In genomic region chr15:85037343-85037690, GRCm38 (mm10) we compare ENCODE assay signal across 8 mouse cellular contexts. TPM values are rescaled to one million over a fixed set of nuclear protein-coding genes. Genes with fewer than 3 reads are reported as not detected.
DNase-seq lines count a peak whose midpoint lies in the region; ATAC-seq and TF ChIP-seq lines count a peak whose summit lies in the region.

No protein-coding gene starts in this region.

- WGBS in cerebellum, adult 2 months: under 1% methylated on average over 8 of the region's 8 CpGs
- WGBS in spleen, adult 2 months: 3% methylated on average over 8 of the region's 8 CpGs
- 5% methylated on average over 8 of the region's 8 CpGs for WGBS in limb, embryonic 14.5 days
- 3% methylated on average over 8 of the region's 8 CpGs for WGBS in stomach, embryonic 16.5 days

- H3K9ac ChIP-seq in limb, embryonic 14.5 days (ENCODE audit: low read depth, low read length, severe bottlenecking): peak overlapping the region; percentile 73
- peak overlapping the region; percentile 85 for H3K9ac ChIP-seq in stomach, embryonic 16.5 days (ENCODE audit: low read length)

- TF ChIP-seq POLR2A in cerebellum, adult 2 months (IDR thresholded peaks at IDR 0.05; ENCODE audit: borderline replicate concordance, insufficient read depth, low read length): no peak
- no peak for TF ChIP-seq POLR2A in spleen, adult 2 months (IDR thresholded peaks at IDR 0.05; ENCODE audit: low read depth, low read length)
- TF ChIP-seq POLR2A in limb, embryonic 14.5 days (IDR thresholded peaks at IDR 0.05; ENCODE audit: borderline replicate concordance, extremely low read depth, insufficient read depth, insufficient read length): no peak

- no peak for TF ChIP-seq CTCF in cerebellum, adult 2 months (IDR thresholded peaks at IDR 0.05; ENCODE audit: borderline replicate concordance, insufficient read depth, low read depth, low read length)
- no peak for TF ChIP-seq CTCF in spleen, adult 2 months (IDR thresholded peaks at IDR 0.05; ENCODE audit: extremely low read depth, insufficient read depth, insufficient read length, insufficient replicate concordance)

- peak overlapping the region; percentile 68 for H3K4me2 ChIP-seq in limb, embryonic 14.5 days (replicated peaks; ENCODE audit: low read depth, low read length, severe bottlenecking)
- peak overlapping the region; percentile 81 for H3K4me2 ChIP-seq in stomach, embryonic 16.5 days (ENCODE audit: low read depth, low read length)

- H3K4me1 ChIP-seq in cerebellum, adult 2 months (ENCODE audit: control insufficient read depth, insufficient read depth, low read length): peaks cover 5% of the 10 kb centered on the region; the same call in 1 of the 2 replicates
- H3K4me1 ChIP-seq in spleen, adult 2 months (ENCODE audit: control insufficient read depth, insufficient read depth, insufficient read length): peaks cover 12% of the 10 kb centered on the region; the same call in 1 of the 2 replicates
- peaks cover 18% of the 10 kb centered on the region for H3K4me1 ChIP-seq in limb, embryonic 14.5 days (ENCODE audit: control insufficient read depth, insufficient read depth, low read length)
- peaks cover 41% of the 10 kb centered on the region for H3K4me1 ChIP-seq in stomach, embryonic 16.5 days (ENCODE audit: control insufficient read depth, insufficient read depth, low read length)

- DNase-seq in cerebellum, adult 2 months: no peak
- no peak for DNase-seq in cerebellum, postnatal 25 days
- DNase-seq in spleen, adult 2 months (ENCODE audit: low read depth in 1 of 2, low spot score in 2 of 2): no peak
- DNase-seq in spleen, postnatal 36 days (ENCODE audit: low spot score in 2 of 2): no peak
- DNase-seq in limb, embryonic 14.5 days (ENCODE audit: low spot score): no peak
- DNase-seq in Muller cell, postnatal 12 days (ENCODE audit: inconsistent ontology term): no peak
- DNase-seq in left cerebral cortex, adult 11 months (ENCODE audit: low spot score): no peak

- peak overlapping the region; percentile 64 for H3K4me3 ChIP-seq in cerebellum, adult 2 months (replicated peaks; ENCODE audit: insufficient read depth, low read depth, low read length)
- H3K4me3 ChIP-seq in spleen, adult 2 months (ENCODE audit: extremely low read depth, insufficient read depth, insufficient read length): peak overlapping the region; percentile 68
- peak overlapping the region; percentile 74 for H3K4me3 ChIP-seq in limb, embryonic 14.5 days (replicated peaks; ENCODE audit: low read length)
- peak overlapping the region; percentile 69 for H3K4me3 ChIP-seq in stomach, embryonic 16.5 days (replicated peaks; ENCODE audit: low read length)

- H3K27ac ChIP-seq in cerebellum, adult 2 months (ENCODE audit: insufficient read depth, low read length): no peak overlapping the region
- peak overlapping the region; percentile 45 for H3K27ac ChIP-seq in spleen, adult 2 months (ENCODE audit: insufficient read depth, low read length)
- no peak overlapping the region for H3K27ac ChIP-seq in limb, embryonic 14.5 days (replicated peaks; ENCODE audit: low read depth, low read length)
- H3K27ac ChIP-seq in stomach, embryonic 16.5 days (ENCODE audit: low read length): peak overlapping the region; percentile 14; the same call in 1 of the 2 replicates

- H3K27me3 ChIP-seq in cerebellum, adult 2 months (ENCODE audit: control insufficient read depth, insufficient read depth, low read length): no peaks in the 10 kb centered on the region
- no peaks in the 10 kb centered on the region for H3K27me3 ChIP-seq in spleen, adult 2 months (ENCODE audit: control insufficient read depth, insufficient read depth, low read length)
- H3K27me3 ChIP-seq in limb, embryonic 14.5 days (ENCODE audit: control insufficient read depth, insufficient read depth, low read length): no peaks in the 10 kb centered on the region
- no peaks in the 10 kb centered on the region for H3K27me3 ChIP-seq in stomach, embryonic 16.5 days (ENCODE audit: control insufficient read depth, insufficient read depth, low read length)

- H3K9me3 ChIP-seq in limb, embryonic 14.5 days (ENCODE audit: control insufficient read depth, low read length): no peaks in the 10 kb centered on the region
- H3K9me3 ChIP-seq in stomach, embryonic 16.5 days (replicated peaks; ENCODE audit: control insufficient read depth, low read length): no peaks in the 10 kb centered on the region

- ATAC-seq in limb, embryonic 14.5 days (ENCODE audit: low FRiP score, low read depth): peak; percentile 19; the same call in 1 of the 2 replicates
- ATAC-seq in stomach, embryonic 16.5 days (ENCODE audit: insufficient read depth, low FRiP score): no peak

- H3K36me3 ChIP-seq in spleen, adult 2 months (ENCODE audit: control insufficient read depth, insufficient read depth, low read length): no peaks in the 10 kb centered on the region
- no peaks in the 10 kb centered on the region for H3K36me3 ChIP-seq in limb, embryonic 14.5 days (ENCODE audit: control insufficient read depth, insufficient read depth, low read length)
- no peaks in the 10 kb centered on the region for H3K36me3 ChIP-seq in stomach, embryonic 16.5 days (ENCODE audit: control insufficient read depth, insufficient read depth, low read length)

RNA-seq across cellular contexts. Expression of gene Fam118a, which starts 8.6 kb away (rescaled TPM):
- 17.1 and 17.4 TPM in 2 replicates for polyA plus RNA-seq in cerebellum, adult 2 months (2012; rRNA removed)
- 3.9 and 4.0 TPM in 2 replicates for polyA plus RNA-seq in spleen, adult 2 months (2012; rRNA removed)
- 15.5 and 16.4 TPM in 2 replicates for polyA plus RNA-seq in limb, embryonic 14.5 days (2012; rRNA removed)
- polyA plus RNA-seq in limb, embryonic 14.5 days (2014; fragmentation: Nextera tagmentation; extraction: Ambion mirVana): 21.7 and 23.1 TPM in 2 replicates
- polyA plus RNA-seq in stomach, embryonic 16.5 days (2015; fragmentation: Nextera tagmentation; extraction: Ambion mirVana): 29.0 and 30.6 TPM in 2 replicates

RNA-seq across cellular contexts. Expression of gene Upk3a, which starts 20.4 kb away (rescaled TPM):
- 0.20 and 0.22 TPM in 2 replicates for polyA plus RNA-seq in cerebellum, adult 2 months (2012; rRNA removed)
- polyA plus RNA-seq in spleen, adult 2 months (2012; rRNA removed): not detected in 2 replicates
- 0.06 and 0.08 TPM in 2 replicates for polyA plus RNA-seq in limb, embryonic 14.5 days (2012; rRNA removed)
- polyA plus RNA-seq in limb, embryonic 14.5 days (2014; fragmentation: Nextera tagmentation; extraction: Ambion mirVana): not detected in 2 replicates
- polyA plus RNA-seq in stomach, embryonic 16.5 days (2015; fragmentation: Nextera tagmentation; extraction: Ambion mirVana): 4.4 and 10.6 TPM in 2 replicates

RNA-seq across cellular contexts. Expression of gene 5031439G07Rik, which starts 49.0 kb away (rescaled TPM):
- 100 and 116 TPM in 2 replicates for polyA plus RNA-seq in cerebellum, adult 2 months (2012; rRNA removed)
- polyA plus RNA-seq in spleen, adult 2 months (2012; rRNA removed): 27.1 and 32.8 TPM in 2 replicates
- polyA plus RNA-seq in limb, embryonic 14.5 days (2012; rRNA removed): 21.8 and 25.5 TPM in 2 replicates
- 12.3 and 27.0 TPM in 2 replicates for polyA plus RNA-seq in limb, embryonic 14.5 days (2014; fragmentation: Nextera tagmentation; extraction: Ambion mirVana)
- polyA plus RNA-seq in stomach, embryonic 16.5 days (2015; fragmentation: Nextera tagmentation; extraction: Ambion mirVana): 7.0 and 7.7 TPM in 2 replicates

Comparison
In these comparisons a context has a peak if more than half of its experiments do, and no peak if none do; other contexts are left out.
1. H3K27ac ChIP-seq: peak in spleen, adult 2 months (single experiment) and stomach, embryonic 16.5 days (single experiment); none in cerebellum, adult 2 months (single experiment) and limb, embryonic 14.5 days (single experiment).
2. Peak in every context shown above with its lines, with median percentiles within 50 percentile points of each other: H3K4me3 ChIP-seq.